Mouse (Mus musculus) c-Kit-positive CD71-positive TER-119-positive erythroid progenitor cells, embryonic 14.5 days (primary cell): ENCODE results near the gene Naaladl2.

Experiments
- DNase-seq: peaks from one replicate; pipeline ENCODE4 v3.0.0-alpha.2; 2013; ENCODE audit warnings: low spot score

The Naaladl2 gene

GRCm38 (mm10) chr3:24690162-24690915 lies 453.7 kb downstream of the Naaladl2 start:
- no peak for DNase-seq

- DNase-seq, result no peak
Observed at GRCm38 (mm10) chr3:24670500-24670899, 473.6 kb downstream of the Naaladl2 start.

GRCm38 (mm10) chr3:24668052-24668916 lies 475.8 kb downstream of the Naaladl2 start:
- DNase-seq, result no peak

GRCm38 (mm10) chr3:24665408-24665807 lies 478.7 kb downstream of the Naaladl2 start:
- no peak for DNase-seq

GRCm38 (mm10) chr3:24663749-24664148 lies 480.3 kb downstream of the Naaladl2 start:
- DNase-seq, result no peak

GRCm38 (mm10) chr3:24630032-24630431 lies 514.0 kb downstream of the Naaladl2 start:
- no peak for DNase-seq

- no peak for DNase-seq
Observed at GRCm38 (mm10) chr3:24605485-24605884, 538.6 kb downstream of the Naaladl2 start.

- no peak for DNase-seq
Observed at GRCm38 (mm10) chr3:24604791-24605320, 539.2 kb downstream of the Naaladl2 start.

- DNase-seq, result no peak
Observed at GRCm38 (mm10) chr3:24595447-24595846, 548.6 kb downstream of the Naaladl2 start.

GRCm38 (mm10) chr3:24556617-24557016 lies 587.4 kb downstream of the Naaladl2 start:
- DNase-seq, result no peak

GRCm38 (mm10) chr3:24553701-24554100 lies 590.4 kb downstream of the Naaladl2 start:
- DNase-seq, result no peak

- DNase-seq, result no peak
Observed at GRCm38 (mm10) chr3:24552631-24553030, 591.4 kb downstream of the Naaladl2 start.

GRCm38 (mm10) chr3:24533775-24534458 lies 610.1 kb downstream of the Naaladl2 start:
- no peak for DNase-seq

- DNase-seq, result no peak
Observed at GRCm38 (mm10) chr3:24514918-24515317, 629.1 kb downstream of the Naaladl2 start.

- DNase-seq, result no peak
Observed at GRCm38 (mm10) chr3:24486456-24487112, 657.5 kb downstream of the Naaladl2 start.

GRCm38 (mm10) chr3:24463941-24464340 lies 680.1 kb downstream of the Naaladl2 start:
- no peak for DNase-seq

GRCm38 (mm10) chr3:24440621-24441020 lies 703.4 kb downstream of the Naaladl2 start:
- DNase-seq, result no peak

- DNase-seq, result no peak
Observed at GRCm38 (mm10) chr3:24432761-24433160, 711.3 kb downstream of the Naaladl2 start.

GRCm38 (mm10) chr3:24391737-24392136 lies 752.3 kb downstream of the Naaladl2 start:
- no peak for DNase-seq

GRCm38 (mm10) chr3:24391311-24391710 lies 752.8 kb downstream of the Naaladl2 start:
- DNase-seq, result no peak

GRCm38 (mm10) chr3:24355010-24355409 lies 789.1 kb downstream of the Naaladl2 start:
- no peak for DNase-seq
